Mouse (Mus musculus) monocyte, adult 5-6 weeks (primary cell): ENCODE results near the gene Srcap. TPM values are rescaled to one million over a fixed set of nuclear protein-coding genes. Genes with fewer than 3 reads are reported as not detected.

Experiments
- ATAC-seq: fragments of 153-309, 156-312 bp; replicated peaks from 2 replicates; pipeline ENCODE4 v1.8.0; 2017; ENCODE audit warnings: mild to moderate bottlenecking; ENCODE audit not compliant: low TSS enrichment, insufficient number of reproducible peaks, severe bottlenecking, poor library complexity, low FRiP score
- total RNA-seq: library from RNA; stranded (forward); fragments of 200-1000, 200-491, 200-594 nt; gene quantifications from 3 replicates; pipeline ENCODE4 v1.2.3, GENCODE M21; 2017

Gene Srcap
- total RNA-seq, 1 experiment from 2014 or later, result 26.1 TPM

GRCm38 (mm10) chr7:127604256-127604655 is 92.5 kb downstream of the Srcap start:
- no peak for ATAC-seq

GRCm38 (mm10) chr7:127607150-127607549 is 95.4 kb downstream of the Srcap start:
- ATAC-seq, result no peak

Other genes with a start within 250 kb of the Srcap start
- 139 to 200 TPM (median 191 TPM) in 3 replicates for gene Sephs2, start 237.9 kb upstream of the Srcap start, total RNA-seq
- gene Itgal, start 215.7 kb upstream of the Srcap start, total RNA-seq, result 218 to 515 TPM (median 322 TPM) in 3 replicates
- gene Zfp768, start 166.4 kb upstream of the Srcap start, total RNA-seq, result 1.8 to 3.4 TPM (median 2.9 TPM) in 3 replicates
- 5.8 to 16.3 TPM (median 10.1 TPM) in 3 replicates for gene Zfp747, start 135.9 kb upstream of the Srcap start, total RNA-seq
- gene 9130019O22Rik, start 124.8 kb upstream of the Srcap start, total RNA-seq, result 0.95 to 4.5 TPM (median 2.6 TPM) in 3 replicates
- 2.1 to 2.3 TPM (median 2.2 TPM) in 3 replicates for gene E430018J23Rik, start 118.4 kb upstream of the Srcap start, total RNA-seq
- gene Zfp764, start 105.2 kb upstream of the Srcap start, total RNA-seq, result 7.7 to 12.5 TPM (median 10.0 TPM) in 3 replicates
- gene Zfp688, start 89.9 kb upstream of the Srcap start, total RNA-seq, result 12.4 to 15.5 TPM (median 13.3 TPM) in 3 replicates
- gene Zfp689, start 62.8 kb upstream of the Srcap start, total RNA-seq, result 1.4 to 2.8 TPM (median 1.9 TPM) in 3 replicates
- 63.5 to 76.8 TPM (median 69.4 TPM) in 3 replicates for gene Prr14, start 52.4 kb upstream of the Srcap start, total RNA-seq
- gene Fbrs, start 32.8 kb upstream of the Srcap start, total RNA-seq, result 27.9 to 55.8 TPM (median 33.5 TPM) in 3 replicates
- 2.3 to 18.1 TPM (median 5.0 TPM) in 3 replicates for gene Gm42715, start 7.6 kb downstream of the Srcap start, total RNA-seq
- gene Tmem265, start 49.4 kb downstream of the Srcap start, total RNA-seq, result 4.3 to 14.7 TPM (median 5.7 TPM) in 3 replicates
- 58.5 to 75.1 TPM (median 73.4 TPM) in 3 replicates for gene Phkg2, start 61.4 kb downstream of the Srcap start, total RNA-seq
- gene Ccdc189, start 76.6 kb downstream of the Srcap start, total RNA-seq, result 1.1 to 2.8 TPM (median 2.6 TPM) in 3 replicates
- 67.4 to 77.5 TPM (median 69.4 TPM) in 3 replicates for gene Rnf40, start 76.8 kb downstream of the Srcap start, total RNA-seq
- gene Zfp629, start 103.8 kb downstream of the Srcap start, total RNA-seq, result 1.7 to 7.4 TPM (median 2.3 TPM) in 3 replicates
- gene Bcl7c, start 196.9 kb downstream of the Srcap start, total RNA-seq, result 22.5 to 27.9 TPM (median 23.5 TPM) in 3 replicates
- gene Ctf1, start 200.8 kb downstream of the Srcap start, total RNA-seq, result not detected in 3 replicates
- gene Ctf2, start 220.2 kb downstream of the Srcap start, total RNA-seq, result 0.64 to 0.76 TPM in 2 of 3 replicates, not detected in the other
- gene Fbxl19, start 232.6 kb downstream of the Srcap start, total RNA-seq, result 2.1 to 8.5 TPM (median 3.1 TPM) in 3 replicates